In genomic region chr4:155888181-155888580, GRCm38 (mm10) we compare ENCODE assay signal across 15 mouse cellular contexts.
"Had no signal": no experiment of that assay in that cellular context is flagged by ENCODE, and none has a peak within 500 bp of the region (broad histone marks: within the 10 kb centered on the region; RNA-seq: fewer than 3 reads in every experiment).

No protein-coding gene starts in this region.

- H3K4me3 ChIP-seq: kidney, embryonic 15.5 days; limb, embryonic 13.5 days; liver, embryonic 15.5 days; midbrain, embryonic 13.5 days; neural tube, embryonic 12.5 days had no signal

- H3K9me3 ChIP-seq: kidney, embryonic 15.5 days; limb, embryonic 13.5 days; liver, embryonic 15.5 days; midbrain, embryonic 13.5 days; neural tube, embryonic 12.5 days had no signal

- H3K27ac ChIP-seq: kidney, embryonic 15.5 days; limb, embryonic 13.5 days; liver, embryonic 15.5 days; midbrain, embryonic 13.5 days; neural tube, embryonic 12.5 days; stomach, postnatal 0 days had no signal

- H3K9ac ChIP-seq: kidney, embryonic 15.5 days; limb, embryonic 13.5 days; liver, embryonic 15.5 days; midbrain, embryonic 13.5 days; neural tube, embryonic 12.5 days had no signal

- H3K4me2 ChIP-seq: kidney, embryonic 15.5 days; limb, embryonic 13.5 days; liver, embryonic 11.5 days; liver, embryonic 15.5 days; midbrain, embryonic 13.5 days; neural tube, embryonic 12.5 days had no signal

- DNase-seq: kidney, adult 2 months; kidney, postnatal 14 days; left cerebral cortex, postnatal 4 days; lung, adult 2 months; lung, postnatal 36 days; thymus, adult 2 months; thymus, postnatal 25 days had no signal

- H3K27me3 ChIP-seq: kidney, embryonic 15.5 days; limb, embryonic 13.5 days; liver, embryonic 15.5 days; midbrain, embryonic 13.5 days; neural tube, embryonic 12.5 days had no signal

- ATAC-seq: lung, postnatal 0 days; midbrain, embryonic 13.5 days had no signal
